Mouse (Mus musculus) midbrain, postnatal 0 days (tissue): ENCODE measurements around the gene Cnih2. TPM values are rescaled to one million over a fixed set of nuclear protein-coding genes. Genes with fewer than 3 reads are reported as not detected.

Source experiments
- ATAC-seq: fragments of 200-750 bp; cut with Nextera tagmentation; 2 replicates; pipeline ENCODE4 v1.8.0; 2017; ENCODE audit warnings: moderate number of reproducible peaks, mild to moderate bottlenecking, moderate TSS enrichment, moderate library complexity; ENCODE audit not compliant: low FRiP score
- DNase-seq: peaks from one replicate; pipeline ENCODE4 v3.0.0-alpha.2; 2015; ENCODE audit warnings: low spot score
- H3K27ac ChIP-seq: fragments of 300-500 bp; sonication (generic); 2 replicates; pipeline ENCODE4 v1.5.1; 2014; ENCODE audit warnings: low read depth, mild to moderate bottlenecking, low read length, mixed read lengths
- H3K27me3 ChIP-seq: fragments of 300-500 bp; sonication (generic); 2 replicates; pipeline ENCODE4 v1.6.1; 2014; ENCODE audit warnings: low read length, control low read depth, mixed read lengths; ENCODE audit not compliant: insufficient read depth
- H3K36me3 ChIP-seq: fragments of 300-500 bp; sonication (generic); 2 replicates; pipeline ENCODE4 v1.6.1; 2014; ENCODE audit warnings: low read length, control low read depth, mixed read lengths; ENCODE audit not compliant: insufficient read depth
- H3K4me1 ChIP-seq: fragments of 300-500 bp; sonication (generic); 2 replicates; pipeline ENCODE4 v1.6.1; 2014; ENCODE audit warnings: mild to moderate bottlenecking, control low read depth, antibody characterized with exemption, low read length, mixed read lengths; ENCODE audit not compliant: insufficient read depth
- H3K4me2 ChIP-seq: fragments of 300-500 bp; sonication (generic); 2 replicates; pipeline ENCODE4 v1.6.1; 2014; ENCODE audit warnings: low read depth, mild to moderate bottlenecking, low read length, mixed read lengths; ENCODE audit not compliant: poor library complexity, severe bottlenecking
- H3K4me3 ChIP-seq: fragments of 300-500 bp; sonication (generic); 2 replicates; pipeline ENCODE4 v1.5.1; 2014; ENCODE audit warnings: low read depth, mild to moderate bottlenecking, low read length, moderate library complexity
- H3K9ac ChIP-seq: fragments of 300-500 bp; sonication (generic); replicated peaks from 2 replicates; pipeline ENCODE4 v1.6.1; 2014; ENCODE audit warnings: mild to moderate bottlenecking, low read length, moderate library complexity, mixed read lengths; ENCODE audit not compliant: poor library complexity, severe bottlenecking
- H3K9me3 ChIP-seq: fragments of 300-500 bp; sonication (generic); 2 replicates; pipeline ENCODE4 v1.6.1; 2016; ENCODE audit warnings: low read length, control low read depth
- CTCF ChIP-seq: IDR thresholded peaks from 2 replicates; pipeline ENCODE4 v1.5.1; 2016; ENCODE audit warnings: antibody characterized with exemption, mild to moderate bottlenecking
- WGBS: fragments of 180-500 bp; shearing (Covaris S2); extraction: QIAGEN DNeasy Blood & Tissue Kit; methylation state at CpG from one replicate; pipeline ENCODE4 v1.1.7; 2014; 5-methylcytosine and 5-hydroxymethylcytosine counted together
- polyA plus RNA-seq: library from polyadenylated mRNA; unstranded; fragments of >200 nt; fragmentation: Nextera tagmentation; extraction: Ambion mirVana; gene quantifications from 2 replicates; pipeline ENCODE4 v1.2.1, GENCODE M21; 2015
- total RNA-seq: library from RNA; depleted of rRNA; stranded (reverse); fragments of >200 nt; gene quantifications from 2 replicates; pipeline ENCODE4 v1.2.3, GENCODE M21; 2014

The Cnih2 gene
- total and polyA plus RNA-seq, 2 experiments from 2014 or later = 553 to 753 TPM

DNA sequence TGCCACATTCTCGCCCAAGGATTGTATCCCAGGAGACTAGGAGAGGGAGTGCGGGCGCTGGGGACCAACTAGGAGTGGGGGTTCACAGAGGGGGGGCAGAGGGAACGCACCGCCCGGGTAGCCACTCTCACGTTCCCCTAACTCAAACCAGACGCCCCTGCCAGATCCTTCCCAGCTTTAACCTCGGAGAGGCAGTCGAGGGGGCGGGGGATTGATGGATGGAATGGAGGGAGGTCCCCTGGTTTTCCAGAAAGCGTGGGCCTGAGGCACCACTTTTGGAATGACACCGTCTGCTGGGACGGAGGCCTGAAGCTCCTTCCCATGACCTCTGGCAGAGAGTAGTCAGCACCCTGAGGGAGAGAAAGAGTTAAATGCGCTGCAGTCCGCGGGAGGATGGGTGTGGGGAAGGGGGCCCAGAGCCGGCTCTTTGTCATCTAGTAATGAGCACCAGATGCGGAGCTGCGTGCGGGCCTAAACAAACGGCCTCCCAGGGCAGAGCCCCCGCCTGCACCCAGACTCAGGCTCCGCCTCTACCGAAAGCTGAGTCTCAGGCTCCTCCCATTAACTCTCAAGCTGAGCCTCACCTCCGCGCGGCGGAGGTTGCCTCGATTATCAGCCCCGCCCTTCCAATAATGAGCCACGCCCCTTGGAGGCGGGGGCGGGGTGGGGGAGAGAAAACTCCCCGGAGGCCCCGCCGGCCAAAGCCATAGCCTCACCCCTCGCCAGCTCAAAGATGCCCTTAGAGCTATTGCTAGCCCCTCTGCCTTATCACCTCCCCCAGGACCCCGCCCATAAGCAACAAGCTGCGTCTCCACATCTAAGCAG is 26.6 kb downstream of the Cnih2 start:
- Histone ChIP-seq H3K4me3 (peak overlapping the region; percentile 45), H3K36me3 (no peaks in the 10 kb centered on the region), H3K4me1 (peaks cover 11% of the 10 kb centered on the region), H3K9ac (peak overlapping the region; percentile 66), H3K27ac (no peak overlapping the region; the same call in 1 of the 2 replicates), H3K27me3 (peaks cover 29% of the 10 kb centered on the region), H3K9me3 (no peaks in the 10 kb centered on the region), H3K4me2 (peak overlapping the region; percentile 91)
- WGBS = under 1% methylated on average over 39 of the region's 40 CpGs
- TF ChIP-seq CTCF = no peak
- peak; percentile 78 for DNase-seq
- peak; percentile 64 for ATAC-seq

DNA sequence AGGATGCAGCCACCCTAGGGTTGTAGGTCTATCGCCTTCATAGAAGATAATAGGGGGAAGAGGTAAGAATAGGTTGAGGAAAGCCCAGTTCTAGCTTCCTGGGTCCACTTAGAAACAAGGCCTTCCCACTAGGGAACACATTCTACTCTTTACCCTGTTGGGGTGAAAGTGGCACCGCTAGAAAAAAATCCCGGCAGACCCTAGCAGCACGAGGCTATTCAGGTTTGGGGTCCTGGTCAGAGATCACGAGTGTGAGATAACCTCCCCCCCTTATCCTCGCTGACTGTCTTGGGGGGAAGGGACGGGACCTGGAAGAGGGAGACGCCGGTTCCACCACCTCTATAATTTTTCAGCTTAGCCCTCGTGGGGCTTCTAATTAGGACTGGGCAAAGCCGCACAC is 27.2 kb downstream of the Cnih2 start:
- H3K9me3 ChIP-seq = no peaks in the 10 kb centered on the region
- no peak for TF ChIP-seq CTCF
- peak overlapping the region; percentile 91 for H3K4me2 ChIP-seq
- no peak for ATAC-seq
- H3K27ac ChIP-seq = no peak overlapping the region; the same call in 1 of the 2 replicates
- no peaks in the 10 kb centered on the region for H3K36me3 ChIP-seq
- DNase-seq = no peak
- H3K9ac ChIP-seq = peak overlapping the region; percentile 66
- peaks cover 29% of the 10 kb centered on the region for H3K27me3 ChIP-seq
- H3K4me1 ChIP-seq = peaks cover 11% of the 10 kb centered on the region
- peak overlapping the region; percentile 45 for H3K4me3 ChIP-seq
- WGBS = 10% methylated on average over 11 of the region's 11 CpGs

DNA sequence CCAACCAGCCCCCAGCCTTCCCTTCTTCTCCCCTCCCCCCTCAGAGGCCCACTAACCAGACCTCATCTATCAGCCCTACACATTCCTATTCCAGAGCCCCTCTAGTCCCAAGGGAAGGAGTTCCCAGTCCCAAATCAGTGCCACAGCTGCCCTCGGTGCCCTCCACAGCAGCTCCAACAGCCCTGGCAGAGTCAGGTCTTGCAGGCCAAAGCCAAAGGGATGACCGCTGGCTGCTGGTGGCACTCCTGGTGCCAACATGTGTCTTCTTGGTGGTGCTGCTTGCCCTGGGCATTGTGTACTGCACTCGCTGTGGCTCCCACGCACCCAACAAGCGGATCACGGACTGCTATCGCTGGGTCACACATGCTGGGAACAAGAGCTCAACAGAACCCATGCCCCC is 28.3 kb downstream of the Cnih2 start:
- Histone ChIP-seq H3K4me1 (peaks cover 11% of the 10 kb centered on the region), H3K27ac (no peak overlapping the region), H3K9ac (no peak overlapping the region), H3K27me3 (peaks cover 29% of the 10 kb centered on the region), H3K4me2 (peak overlapping the region; percentile 1; the same call in 1 of the 2 replicates), H3K9me3 (no peaks in the 10 kb centered on the region), H3K36me3 (no peaks in the 10 kb centered on the region), H3K4me3 (no peak overlapping the region)
- TF ChIP-seq CTCF = no peak
- ATAC-seq (no peak), DNase-seq (no peak)
- 87% methylated on average over 7 of the region's 7 CpGs for whole genome bisulfite sequencing

DNA sequence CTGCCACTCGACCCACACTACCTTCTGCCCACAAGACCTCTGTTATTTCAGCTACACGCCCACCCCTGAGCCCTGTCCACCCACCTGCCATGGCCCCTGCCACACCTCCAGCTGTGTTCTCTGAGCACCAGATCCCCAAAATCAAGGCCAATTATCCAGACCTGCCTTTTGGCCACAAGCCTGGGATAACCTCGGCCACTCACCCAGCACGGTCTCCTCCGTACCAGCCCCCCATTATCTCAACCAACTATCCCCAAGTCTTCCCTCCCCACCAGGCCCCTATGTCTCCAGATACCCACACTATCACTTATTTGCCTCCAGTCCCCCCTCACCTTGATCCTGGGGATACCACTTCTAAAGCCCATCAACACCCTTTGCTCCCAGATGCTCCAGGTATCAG is 28.8 kb downstream of the Cnih2 start:
- H3K36me3 ChIP-seq = no peaks in the 10 kb centered on the region
- no peak for TF ChIP-seq CTCF
- H3K27ac ChIP-seq = no peak overlapping the region
- DNase-seq = no peak
- H3K27me3 ChIP-seq = peaks cover 29% of the 10 kb centered on the region
- WGBS = 91% methylated on average over 5 of the region's 5 CpGs
- ATAC-seq = no peak
- H3K4me3 ChIP-seq = no peak overlapping the region
- peaks cover 11% of the 10 kb centered on the region for H3K4me1 ChIP-seq
- peak overlapping the region; percentile 1 for H3K4me2 ChIP-seq
- H3K9ac ChIP-seq = no peak overlapping the region
- H3K9me3 ChIP-seq = no peaks in the 10 kb centered on the region

DNA sequence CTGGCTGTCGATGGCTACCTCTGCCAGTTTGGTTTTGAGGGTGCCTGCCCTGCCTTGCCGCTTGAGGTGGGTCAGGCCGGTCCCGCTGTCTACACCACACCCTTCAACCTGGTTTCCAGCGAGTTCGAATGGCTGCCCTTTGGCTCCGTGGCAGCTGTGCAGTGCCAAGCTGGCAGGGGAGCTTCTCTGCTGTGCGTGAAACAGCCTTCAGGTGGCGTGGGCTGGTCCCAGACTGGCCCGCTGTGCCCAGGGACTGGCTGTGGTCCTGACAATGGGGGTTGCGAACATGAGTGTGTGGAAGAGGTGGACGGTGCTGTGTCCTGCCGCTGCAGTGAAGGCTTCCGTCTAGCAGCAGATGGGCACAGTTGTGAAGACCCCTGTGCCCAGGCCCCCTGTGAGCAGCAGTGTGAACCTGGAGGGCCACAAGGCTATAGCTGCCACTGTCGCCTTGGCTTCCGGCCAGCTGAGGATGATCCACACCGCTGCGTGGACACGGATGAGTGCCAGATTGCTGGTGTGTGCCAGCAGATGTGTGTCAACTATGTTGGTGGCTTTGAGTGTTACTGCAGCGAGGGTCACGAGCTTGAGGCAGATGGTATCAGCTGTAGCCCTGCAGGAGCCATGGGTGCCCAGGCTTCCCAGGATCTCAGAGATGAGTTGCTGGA is 29.6 kb downstream of the Cnih2 start:
- Histone ChIP-seq H3K4me3 (peak overlapping the region; percentile 38), H3K27me3 (peaks cover 25% of the 10 kb centered on the region), H3K9me3 (no peaks in the 10 kb centered on the region), H3K4me2 (peak overlapping the region; percentile 74), H3K27ac (no peak overlapping the region), H3K9ac (peak overlapping the region; percentile 54; the same call in 1 of the 2 replicates), H3K4me1 (peaks cover 11% of the 10 kb centered on the region), H3K36me3 (no peaks in the 10 kb centered on the region)
- peak; percentile 9; the same call in 1 of the 2 replicates for ATAC-seq
- no peak for DNase-seq
- no peak for TF ChIP-seq CTCF
- 32% methylated on average over 21 of the region's 21 CpGs for WGBS
